ENCODE assay signal across 13 mouse cellular contexts in the genomic region with DNA sequence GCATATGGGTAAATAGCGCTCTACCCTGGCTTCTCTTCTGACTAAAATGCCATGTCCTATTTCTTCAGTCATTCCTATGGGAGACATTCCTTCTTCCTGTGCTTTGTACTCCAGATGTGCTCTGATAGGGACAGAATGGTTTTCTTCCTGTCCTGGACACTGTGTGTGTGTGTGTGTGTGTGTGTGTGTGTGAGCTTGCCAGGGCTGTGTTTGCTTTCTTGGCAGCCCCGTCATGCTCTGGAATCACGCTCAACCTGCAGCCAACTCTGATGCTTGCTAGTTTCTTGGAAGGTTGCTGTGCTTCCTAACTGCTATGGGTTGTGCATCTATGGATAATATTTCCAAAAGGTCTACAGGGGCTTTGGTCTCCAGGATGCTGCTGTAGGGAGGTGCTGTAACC. TPM values are rescaled to one million over a fixed set of nuclear protein-coding genes. Genes with fewer than 3 reads are reported as not detected.
DNase-seq lines count a peak whose midpoint lies in the region; ATAC-seq and TF ChIP-seq lines count a peak whose summit lies in the region.
"Had no signal": no experiment of that assay in that cellular context is flagged by ENCODE, and none has a peak within 500 bp of the region (broad histone marks: within the 10 kb centered on the region; RNA-seq: fewer than 3 reads in every experiment).

No protein-coding gene starts in this region.

- no peaks in the 10 kb centered on the region for H3K36me3 ChIP-seq in hindbrain, embryonic 16.5 days (ENCODE audit: control insufficient read depth, insufficient read depth, low read length)
- no peaks in the 10 kb centered on the region for H3K36me3 ChIP-seq in hindbrain, embryonic 11.5 days (ENCODE audit: control insufficient read depth, insufficient read depth, low read length)
- H3K36me3 ChIP-seq in midbrain, embryonic 11.5 days (ENCODE audit: control insufficient read depth, insufficient read depth, low read length), result no peaks in the 10 kb centered on the region
- H3K36me3 ChIP-seq: limb, embryonic 15.5 days had no signal

- peak; percentile 17; the same call in 1 of the 2 replicates for ATAC-seq in hindbrain, embryonic 16.5 days
- no peak for ATAC-seq in hindbrain, embryonic 11.5 days (ENCODE audit: low FRiP score)
- ATAC-seq in midbrain, embryonic 11.5 days (ENCODE audit: low FRiP score), result no peak
- ATAC-seq: forebrain, postnatal 0 days had no signal

- peak; percentile 26 for DNase-seq in embryo, embryonic 10.5 days (ENCODE audit: low spot score)
- no peak for DNase-seq in embryo, embryonic 10 days (ENCODE audit: low spot score)
- DNase-seq in hindbrain, embryonic 11.5 days (ENCODE audit: low spot score), result no peak
- peak; percentile 41 for DNase-seq in brain, embryonic 14.5 days (ENCODE audit: low read depth)
- peak; percentile 45 for DNase-seq in heart, postnatal 4 days
- no peak for DNase-seq in midbrain, embryonic 11.5 days (ENCODE audit: low spot score, missing footprints)
- DNase-seq in layer of hippocampus, adult 9-10 months (ENCODE audit: low spot score), result no peak
- DNase-seq: forebrain, postnatal 0 days; layer of hippocampus, postnatal 36 days had no signal

- no peak overlapping the region for H3K4me2 ChIP-seq in hindbrain, embryonic 16.5 days (ENCODE audit: low read length)
- no peak overlapping the region for H3K4me2 ChIP-seq in hindbrain, embryonic 11.5 days (replicated peaks; ENCODE audit: low read depth, low read length)
- no peak overlapping the region for H3K4me2 ChIP-seq in midbrain, embryonic 11.5 days
- H3K4me2 ChIP-seq: limb, embryonic 15.5 days had no signal

- no peaks in the 10 kb centered on the region for H3K27me3 ChIP-seq in hindbrain, embryonic 16.5 days (replicated peaks; ENCODE audit: control insufficient read depth, insufficient read depth, low read length)
- peaks cover 3% of the 10 kb centered on the region; the same call in 1 of the 2 replicates for H3K27me3 ChIP-seq in hindbrain, embryonic 11.5 days (ENCODE audit: control insufficient read depth, insufficient read depth, low read length)
- H3K27me3 ChIP-seq in midbrain, embryonic 11.5 days (ENCODE audit: control insufficient read depth, insufficient read depth, low read length), result no peaks in the 10 kb centered on the region
- H3K27me3 ChIP-seq: limb, embryonic 15.5 days had no signal

- TF ChIP-seq CTCF in brain, embryonic 14.5 days (IDR thresholded peaks at IDR 0.05; ENCODE audit: borderline replicate concordance, extremely low read depth, insufficient read depth, insufficient read length), result no peak

- H3K9ac ChIP-seq in hindbrain, embryonic 16.5 days (ENCODE audit: low read depth, low read length), result no peak overlapping the region
- H3K9ac ChIP-seq in hindbrain, embryonic 11.5 days (ENCODE audit: low read depth, low read length), result no peak overlapping the region
- H3K9ac ChIP-seq in midbrain, embryonic 11.5 days (ENCODE audit: low read length), result no peak overlapping the region
- H3K9ac ChIP-seq: forebrain, postnatal 0 days; limb, embryonic 15.5 days had no signal

- no peak overlapping the region for H3K4me3 ChIP-seq in hindbrain, embryonic 16.5 days (ENCODE audit: low read length)
- H3K4me3 ChIP-seq in hindbrain, embryonic 11.5 days (ENCODE audit: low read depth, low read length), result no peak overlapping the region
- no peak overlapping the region for H3K4me3 ChIP-seq in midbrain, embryonic 11.5 days (ENCODE audit: low read depth, low read length)
- H3K4me3 ChIP-seq: limb, embryonic 15.5 days had no signal

- WGBS in hindbrain, embryonic 16.5 days, result 75% methylated on average over 3 of the region's 3 CpGs
- 88% methylated on average over 3 of the region's 3 CpGs for WGBS in hindbrain, embryonic 11.5 days
- WGBS in midbrain, embryonic 11.5 days, result 90% methylated on average over 3 of the region's 3 CpGs

- no peak overlapping the region for H3K27ac ChIP-seq in hindbrain, embryonic 16.5 days (ENCODE audit: low read depth, low read length)
- H3K27ac ChIP-seq in hindbrain, embryonic 11.5 days (ENCODE audit: low read depth, low read length), result no peak overlapping the region
- H3K27ac ChIP-seq in midbrain, embryonic 11.5 days (ENCODE audit: low read depth, low read length), result no peak overlapping the region
- H3K27ac ChIP-seq: limb, embryonic 15.5 days had no signal

- H3K4me1 ChIP-seq in hindbrain, embryonic 16.5 days (ENCODE audit: control insufficient read depth, insufficient read depth, low read depth, low read length), result no peaks in the 10 kb centered on the region
- H3K4me1 ChIP-seq in hindbrain, embryonic 11.5 days (replicated peaks; ENCODE audit: control insufficient read depth, insufficient read depth, low read length), result no peaks in the 10 kb centered on the region
- no peaks in the 10 kb centered on the region for H3K4me1 ChIP-seq in midbrain, embryonic 11.5 days (ENCODE audit: control insufficient read depth, insufficient read depth, low read length)

- no peak for TF ChIP-seq POLR2A in brain, embryonic 14.5 days (IDR thresholded peaks at IDR 0.05; ENCODE audit: borderline replicate concordance, extremely low read depth, insufficient read depth, insufficient read length, poor library complexity, severe bottlenecking)

- H3K9me3 ChIP-seq in hindbrain, embryonic 16.5 days (ENCODE audit: control insufficient read depth, low read length), result peaks cover 2% of the 10 kb centered on the region
- no peaks in the 10 kb centered on the region for H3K9me3 ChIP-seq in hindbrain, embryonic 11.5 days (ENCODE audit: control insufficient read depth, low read length)
- H3K9me3 ChIP-seq in midbrain, embryonic 11.5 days (ENCODE audit: control insufficient read depth, low read length), result no peaks in the 10 kb centered on the region
- H3K9me3 ChIP-seq: limb, embryonic 15.5 days had no signal

RNA-seq across cellular contexts. Expression of a gene that starts 9.1 kb away (rescaled TPM):
- 64.3 and 77.1 TPM in 2 replicates for polyA plus RNA-seq in hindbrain, embryonic 16.5 days (2015; fragmentation: Nextera tagmentation; extraction: Ambion mirVana)
- polyA plus RNA-seq in hindbrain, embryonic 11.5 days (2014; fragmentation: Nextera tagmentation; extraction: Ambion mirVana), result 47.7 and 72.3 TPM in 2 replicates
- 17.4 and 43.4 TPM in 2 replicates for polyA plus RNA-seq in brain, embryonic 14.5 days (2012; rRNA removed)
- total RNA-seq in heart, postnatal 4 days (2021), result 10 to 100 TPM; 28.6 to 32.7 TPM
- 61.3 and 62.3 TPM in 2 replicates for polyA plus RNA-seq in midbrain, embryonic 11.5 days (2014; fragmentation: Nextera tagmentation; extraction: Ambion mirVana)
- total RNA-seq: megakaryocyte progenitor cell, adult 5-6 weeks; monocyte, adult 5-6 weeks had no signal

Comparison
In these comparisons a context has a peak if more than half of its experiments do, and no peak if none do; other contexts are left out.
1. DNase-seq: peak in embryo, embryonic 10.5 days (single experiment), brain, embryonic 14.5 days (single experiment) and heart, postnatal 4 days (single experiment); none in embryo, embryonic 10 days (single experiment), hindbrain, embryonic 11.5 days (single experiment), midbrain, embryonic 11.5 days (single experiment) and layer of hippocampus, adult 9-10 months (single experiment).